Comparison of ENCODE assay signal across 20 mouse cellular contexts in the genomic region with DNA sequence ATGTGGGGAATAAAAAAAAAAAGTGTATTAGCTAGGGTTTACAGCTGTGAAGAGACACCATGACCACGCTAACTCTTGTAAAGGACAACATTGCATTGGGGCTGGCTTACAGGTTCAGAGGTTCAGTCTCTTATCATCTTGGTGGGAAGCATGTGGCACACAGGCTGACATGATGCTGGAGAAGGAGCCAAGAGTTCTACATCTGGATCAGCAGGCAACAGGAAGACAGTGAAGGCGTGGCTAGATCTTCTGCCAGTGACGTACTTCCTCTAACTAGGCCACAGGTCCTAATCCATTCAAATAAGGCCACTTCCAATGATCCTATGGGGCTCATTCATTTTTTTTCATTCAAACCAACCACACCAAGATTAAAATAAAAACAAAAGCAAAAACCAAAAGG.
"Had no signal": no experiment of that assay in that cellular context is flagged by ENCODE, and none has a peak within 500 bp of the region (broad histone marks: within the 10 kb centered on the region; RNA-seq: fewer than 3 reads in every experiment).

No protein-coding gene starts in this region.

- DNase-seq: lung, adult 18-20 months; lung, embryonic 14.5 days; lung, postnatal 10 days; lung, postnatal 4 days; midbrain, embryonic 14.5 days; retina, postnatal 1 day; right cerebral cortex, adult 18-20 months; right cerebral cortex, postnatal 25 days; right cerebral cortex, postnatal 4 days; spleen, adult 18-20 months; thymus, adult 18-20 months; thymus, postnatal 25 days; thymus, postnatal 4 days had no signal

- ATAC-seq: midbrain, embryonic 16.5 days had no signal

- H3K9me3 ChIP-seq: midbrain, embryonic 10.5 days; midbrain, embryonic 12.5 days; neural tube, embryonic 13.5 days; neural tube, embryonic 15.5 days had no signal

- H3K4me1 ChIP-seq: midbrain, embryonic 10.5 days; midbrain, embryonic 12.5 days; neural tube, embryonic 13.5 days; neural tube, embryonic 15.5 days had no signal

- H3K4me3 ChIP-seq: midbrain, embryonic 10.5 days; midbrain, embryonic 12.5 days; myocyte; neural tube, embryonic 13.5 days; neural tube, embryonic 15.5 days had no signal

- H3K27ac ChIP-seq: liver, embryonic 14.5 days; midbrain, embryonic 10.5 days; midbrain, embryonic 12.5 days; neural tube, embryonic 13.5 days; neural tube, embryonic 15.5 days had no signal

- H3K9ac ChIP-seq: liver, embryonic 14.5 days; lung, embryonic 14.5 days; midbrain, embryonic 12.5 days; neural tube, embryonic 13.5 days; neural tube, embryonic 15.5 days had no signal

- H3K27me3 ChIP-seq: midbrain, embryonic 12.5 days; neural tube, embryonic 13.5 days; neural tube, embryonic 15.5 days had no signal
